Mouse (Mus musculus) CD4-positive naive resting alpha-beta T cell, adult 76 days (primary cell): ENCODE results near the gene Plcxd3. TPM values are rescaled to one million over a fixed set of nuclear protein-coding genes. Genes with fewer than 3 reads are reported as not detected.

Source experiments
- total RNA-seq: library from RNA; stranded (reverse); gene quantifications from one replicate; pipeline ENCODE4 v1.2.4, GENCODE M21; 2023

Plcxd3 gene
- not detected for total RNA-seq

GRCm38 (mm10) chr15:4375423-4376220 lies at the start of gene Plcxd3:
TSS of gene Plcxd3 (plus strand) at chr15:4375491.

